Comparison of ENCODE assay signal across 1 mouse cellular context in the genomic region with DNA sequence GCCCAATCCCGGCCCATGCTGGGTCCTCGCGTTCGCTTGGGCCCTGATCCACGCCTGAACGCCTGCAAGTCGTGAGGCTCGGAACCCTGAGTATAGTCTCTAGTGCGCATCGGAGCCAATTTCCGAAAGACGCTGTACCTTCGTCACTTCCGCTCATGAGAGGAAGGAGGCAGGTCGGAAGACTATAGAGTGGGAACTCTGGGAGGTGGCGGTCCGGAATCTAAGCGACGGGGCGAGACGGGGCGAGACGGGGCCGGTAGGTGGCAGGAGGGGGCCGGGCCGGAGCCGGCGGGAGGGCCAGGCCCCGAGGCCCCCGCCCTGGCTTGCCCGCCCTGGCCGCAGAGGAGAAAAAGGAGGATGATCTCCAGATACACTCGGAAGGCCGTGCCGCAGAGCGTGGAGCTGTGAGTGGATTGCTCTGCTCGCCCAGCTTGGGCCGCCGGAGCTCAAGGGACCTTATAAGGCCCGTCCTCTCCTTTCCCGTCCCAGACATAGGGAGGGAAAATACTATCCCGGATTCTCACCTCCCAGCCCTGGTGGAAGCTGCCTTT.
A peak's percentile ranks its signal among the peaks of the same experiment; 100 is the strongest.
TF ChIP-seq lines count a peak whose summit lies in the region.

A gene (minus strand): TSS at position 131 of the 551 bp plus-strand sequence.
A gene (plus strand): TSS at position 172 of the 551 bp plus-strand sequence.

TF ChIP-seq in myocyte, 11 proteins besides CTCF, POLR2A, EP300 and RAD21 (continued from another document):
- peak in 1 of 3 experiments; percentile 23 for TF ChIP-seq MYOG (IDR thresholded peaks at IDR 0.05; ENCODE audit: control insufficient read depth in 1 of 3, insufficient read depth in 1 of 3, insufficient read length in 2 of 3, low read depth in 2 of 3)
- peak; percentile 1 for TF ChIP-seq REST (IDR thresholded peaks at IDR 0.05; ENCODE audit: insufficient read depth, insufficient read length)
